Mouse (Mus musculus) kidney, postnatal 36 days (tissue): ENCODE results near the gene Myo9a.
A peak's percentile ranks its signal among the peaks of the same experiment; 100 is the strongest.
"Not testable (repeated sequence)": the region's sequence is repeated elsewhere in the genome, so short reads cannot be mapped to it uniquely, and the experiment has no call there.

Source experiments
- DNase-seq, 2 experiments: peaks; one replicate each; pipeline ENCODE4 v3.0.0; 2021 to 2022; ENCODE audit warnings: mixed read lengths in 2 of 2

The Myo9a gene

DNA sequence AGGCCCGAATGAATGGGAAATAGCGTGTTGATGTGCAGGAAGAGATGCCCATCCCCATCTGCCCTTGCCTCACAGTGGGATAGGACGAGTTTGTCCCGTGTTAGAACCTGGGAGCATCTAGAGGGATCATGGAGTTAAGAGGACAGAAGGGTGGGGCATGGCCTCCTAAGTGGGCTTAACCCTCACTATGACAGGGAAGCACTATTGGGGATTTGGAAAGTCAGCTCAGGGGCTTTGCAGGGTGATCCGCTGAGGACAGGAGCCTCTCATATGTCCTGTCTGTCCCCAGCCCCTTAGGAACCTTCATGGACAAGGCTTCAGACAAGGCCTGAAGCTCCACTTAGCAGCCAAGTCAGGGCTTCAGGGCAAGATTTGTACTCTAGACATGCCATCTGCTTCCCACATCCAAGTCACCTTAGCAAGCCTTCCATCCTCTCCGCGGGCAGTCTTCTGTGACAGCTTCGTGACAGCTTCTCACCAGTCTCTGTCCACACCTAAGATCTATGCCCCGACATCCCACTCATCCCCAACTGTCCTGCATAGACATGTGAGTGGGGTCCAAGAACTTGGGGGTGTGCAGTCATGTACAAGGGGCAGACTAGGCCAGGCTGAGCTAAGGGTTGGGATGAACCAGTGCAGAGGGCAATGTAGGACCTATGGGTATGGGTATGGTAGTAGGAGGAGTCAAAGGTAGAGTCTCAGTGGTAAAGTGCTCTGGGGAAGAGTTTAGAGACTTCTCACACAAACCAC lies 200.5 kb downstream of the Myo9a start:
- no peak for DNase-seq

GRCm38 (mm10) chr9:59951943-59952342 lies 201.2 kb downstream of the Myo9a start:
- DNase-seq, result no peak

DNA sequence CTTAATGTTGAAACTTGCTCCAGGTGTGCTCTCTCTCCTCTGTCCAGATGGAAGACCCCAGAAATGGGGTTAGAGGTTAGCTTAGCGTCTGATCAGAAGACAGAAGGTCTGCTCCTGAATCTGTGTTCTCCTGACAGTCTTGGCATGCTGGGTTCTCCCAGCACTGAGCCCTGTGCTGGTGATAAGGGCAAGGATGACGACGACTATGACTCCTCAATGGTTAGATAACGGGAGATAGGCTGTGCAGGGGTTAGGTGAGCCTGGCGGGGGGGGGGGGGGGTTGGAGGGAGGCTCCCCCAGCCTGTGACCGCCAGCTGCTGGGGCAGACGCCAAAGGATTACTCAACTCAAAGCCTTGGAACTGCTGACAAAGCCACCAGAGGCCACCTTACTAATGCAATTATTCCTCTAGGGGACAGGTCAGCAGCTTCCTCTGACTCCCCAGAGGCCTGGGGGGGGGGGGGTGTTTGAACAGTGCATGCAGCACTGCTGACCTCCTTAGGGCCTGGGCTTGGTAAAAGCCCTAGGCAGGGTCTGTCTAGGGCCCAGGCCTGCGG lies 201.9 kb downstream of the Myo9a start:
- DNase-seq, result no peak

DNA sequence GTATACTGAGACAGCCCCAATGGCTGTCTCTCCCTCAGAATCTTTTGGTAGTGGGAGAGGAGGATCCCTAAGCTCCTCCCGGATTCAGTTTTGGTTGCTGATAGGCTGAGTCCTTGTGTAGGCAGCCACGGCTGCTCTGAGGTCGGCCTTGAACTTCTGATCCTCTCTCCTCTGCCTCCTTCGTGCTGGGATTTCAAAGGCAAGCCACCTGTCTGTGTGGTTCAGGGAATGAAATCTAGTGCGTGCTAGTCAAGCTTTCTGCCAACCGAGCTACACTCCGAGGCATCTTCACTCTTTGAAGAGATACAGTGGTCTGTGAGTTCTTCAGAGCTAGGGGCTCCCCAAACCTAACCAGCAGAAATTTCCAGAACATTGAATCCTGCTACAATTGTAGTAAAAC lies 202.9 kb downstream of the Myo9a start:
- DNase-seq, result no peak

DNA sequence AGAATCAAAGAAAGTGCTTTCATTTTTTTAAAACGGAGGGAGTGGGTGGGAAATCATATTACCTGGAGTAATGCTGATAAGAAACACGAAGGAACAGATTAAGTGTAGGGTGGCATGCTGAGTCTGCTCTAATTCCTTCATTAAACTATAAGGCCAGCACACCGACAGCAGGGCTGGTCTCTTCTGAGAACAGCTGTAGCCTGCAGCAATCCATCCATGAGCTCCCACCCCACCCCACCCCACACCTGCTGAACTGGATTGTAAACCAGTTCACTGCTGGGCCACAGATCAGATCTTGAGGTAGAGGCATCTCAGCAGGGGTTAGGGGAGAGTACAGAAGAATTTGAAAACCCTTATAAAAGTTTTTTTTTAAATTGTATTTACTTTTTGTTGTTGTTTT lies 204.5 kb downstream of the Myo9a start:
- no peak for DNase-seq

GRCm38 (mm10) chr9:59955692-59956091 lies 205.0 kb downstream of the Myo9a start:
- no peak for DNase-seq

DNA sequence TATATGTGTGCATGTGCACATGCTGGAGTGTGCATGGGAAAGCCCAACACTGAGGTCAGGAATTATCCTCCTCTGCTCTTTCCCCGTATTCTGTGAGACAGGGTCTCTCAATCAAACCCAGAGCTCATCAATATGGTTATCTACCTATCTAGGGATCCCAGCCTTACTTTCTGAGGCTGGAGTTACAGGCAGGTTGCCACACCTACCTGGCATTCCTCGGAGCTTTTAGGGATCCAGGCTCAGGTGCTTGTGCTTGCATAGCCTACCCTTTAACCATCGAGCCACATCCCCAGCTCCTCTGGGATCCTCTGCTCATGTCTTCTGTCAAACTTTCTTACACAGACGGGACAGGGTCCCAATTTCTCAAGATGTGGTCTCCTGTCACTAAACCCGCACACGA lies 205.8 kb downstream of the Myo9a start:
- DNase-seq, result no peak

- DNase-seq, result not testable (repeated sequence)
These were observed 207.4 kb downstream of the Myo9a start for GRCm38 (mm10) chr9:59958115-59958514.

- DNase-seq, result peak; percentile 85 to 86
These were observed 208.6 kb downstream of the Myo9a start for GRCm38 (mm10) chr9:59959276-59959675.

DNA sequence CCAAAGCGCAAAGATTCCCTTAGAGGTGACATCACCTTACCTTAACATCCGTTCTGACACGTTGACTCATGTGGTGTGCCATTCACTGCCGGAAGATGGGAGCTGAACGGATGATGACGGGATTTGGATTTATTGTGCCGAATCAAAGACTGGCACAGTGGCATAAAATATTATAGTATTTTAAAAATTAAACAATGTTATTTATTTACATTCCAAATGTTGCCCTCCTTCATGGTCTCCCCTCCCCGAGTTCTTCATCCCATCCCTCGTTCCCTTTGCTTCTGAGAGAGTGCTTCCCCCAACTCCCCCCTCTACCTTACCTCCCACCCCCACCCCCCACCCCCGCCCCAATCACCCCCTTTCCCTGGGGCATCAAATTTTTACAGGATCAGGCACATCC lies 209.9 kb downstream of the Myo9a start, which contains the start of gene Nr2e3:
Gene Nr2e3 (minus strand): TSS at position 101 of the 400 bp plus-strand sequence.
- DNase-seq, result no peak

DNA sequence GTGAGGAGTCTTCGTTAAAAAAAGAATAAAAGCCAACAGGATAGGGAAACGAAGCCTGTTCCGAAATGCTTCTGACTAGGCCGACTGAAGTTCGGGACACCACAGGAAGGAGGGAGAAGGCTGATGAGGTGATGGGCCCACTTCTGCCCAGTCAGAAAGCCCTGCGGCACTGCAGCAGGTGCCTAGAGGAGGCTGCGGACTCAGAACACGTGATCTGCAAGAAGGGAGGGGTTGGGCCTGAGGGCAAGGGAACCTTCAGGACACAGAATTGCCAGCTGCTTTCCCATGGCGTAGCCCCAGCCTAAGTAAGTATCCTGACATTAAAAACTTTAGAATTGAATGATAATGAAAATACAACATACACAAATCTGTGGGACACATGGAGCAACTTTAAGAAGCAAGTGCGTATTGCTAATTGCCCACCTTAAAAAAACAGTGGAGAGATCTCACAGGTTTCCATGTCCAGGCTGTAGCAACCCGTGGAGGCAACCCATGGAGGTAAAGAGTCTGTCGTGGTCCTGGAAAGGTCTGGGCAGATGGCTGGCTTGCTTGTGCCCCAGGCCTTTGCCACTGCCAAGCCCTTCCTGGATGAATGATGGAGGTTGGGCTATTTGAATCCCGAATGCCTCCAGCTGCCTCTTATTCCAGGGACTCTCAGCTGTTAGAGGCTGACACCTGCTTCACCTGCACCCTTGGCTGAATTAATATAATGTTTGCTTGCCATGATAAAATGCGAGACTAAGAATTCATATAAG lies 210.7 kb downstream of the Myo9a start:
- DNase-seq, result no peak

DNA sequence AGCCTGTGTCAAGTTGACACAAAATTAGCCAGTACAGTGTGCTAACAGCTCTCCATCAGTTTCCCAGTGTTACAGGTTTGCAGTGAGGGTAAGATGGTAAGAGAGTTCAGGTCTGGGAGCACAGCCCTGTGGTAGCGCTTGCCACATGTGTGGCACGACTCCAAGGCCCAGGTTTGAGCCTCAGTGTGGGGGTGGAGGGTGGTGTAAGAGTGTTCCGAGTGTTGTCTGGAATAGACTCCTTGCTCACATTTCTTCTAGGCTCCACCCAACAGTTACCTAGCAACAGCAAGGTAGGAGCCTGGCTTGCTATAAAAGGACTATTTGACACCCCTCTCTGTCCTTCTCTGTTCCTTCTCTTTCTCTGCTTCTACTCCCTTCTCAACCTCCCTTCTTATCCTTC lies 213.7 kb downstream of the Myo9a start:
- DNase-seq, result no peak

DNA sequence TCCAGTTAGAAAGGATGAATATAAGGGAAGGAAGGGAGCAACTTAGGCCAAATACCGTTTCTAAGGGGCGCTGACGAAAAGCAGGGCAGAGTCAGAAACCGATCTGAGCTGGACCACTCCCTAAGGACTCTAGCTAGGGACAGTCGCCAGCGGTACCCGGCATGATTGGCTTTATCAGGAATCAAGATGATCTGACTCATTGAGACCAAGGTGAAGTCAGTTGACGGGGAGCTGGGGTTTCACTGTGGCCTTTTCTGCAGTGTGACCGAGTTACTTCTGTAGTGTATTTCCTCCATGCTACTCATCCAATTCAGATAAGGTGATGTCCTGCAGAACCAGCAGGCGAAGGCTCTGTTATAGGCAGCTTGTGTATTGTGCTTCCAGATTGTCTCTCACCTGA lies 214.3 kb downstream of the Myo9a start:
- no peak for DNase-seq

GRCm38 (mm10) chr9:59969383-59969782 lies 218.7 kb downstream of the Myo9a start:
- peak; percentile 58 to 78 for DNase-seq

- peak in 1 of 2 experiments; percentile 33 for DNase-seq
These were observed 220.6 kb downstream of the Myo9a start for GRCm38 (mm10) chr9:59971263-59971662.
